Mouse (Mus musculus) heart, embryonic 14.5 days (tissue): ENCODE results near the gene Surf4. TPM values are rescaled to one million over a fixed set of nuclear protein-coding genes. Genes with fewer than 3 reads are reported as not detected.

Source experiments
- ATAC-seq: fragments of 200-750 bp; cut with Nextera tagmentation; 2 replicates; pipeline ENCODE4 v1.8.0; 2017; ENCODE audit warnings: low read depth, moderate TSS enrichment; ENCODE audit not compliant: insufficient number of reproducible peaks, insufficient read depth, low FRiP score
- H3K27ac ChIP-seq, 2 experiments: fragments of 200-500 bp in 1 of 2; fragments of 300-500 bp in 1 of 2; sonication (generic) in 1 of 2; replicated peaks in 1 of 2; 2 replicates each; pipeline ENCODE4 v1.5.1; 2012 to 2014; ENCODE audit warnings: low read depth in 2 of 2, low read length in 2 of 2, control low read depth in 1 of 2, mild to moderate bottlenecking in 1 of 2, mixed read lengths in 1 of 2; ENCODE audit not compliant: control insufficient read depth in 1 of 2, insufficient read depth in 1 of 2
- H3K27me3 ChIP-seq: fragments of 300-500 bp; sonication (generic); 2 replicates; pipeline ENCODE4 v1.6.1; 2014; ENCODE audit warnings: mild to moderate bottlenecking, low read length, control low read depth; ENCODE audit not compliant: control insufficient read depth, insufficient read depth
- H3K36me3 ChIP-seq: fragments of 300-500 bp; sonication (generic); 2 replicates; pipeline ENCODE4 v1.6.1; 2014; ENCODE audit warnings: mild to moderate bottlenecking, control low read depth, low read length, mixed read lengths; ENCODE audit not compliant: control insufficient read depth, insufficient read depth
- H3K4me1 ChIP-seq, 2 experiments: fragments of 200-500 bp in 1 of 2; fragments of 300-500 bp in 1 of 2; sonication (generic) in 1 of 2; 2 replicates each; pipeline ENCODE4 v1.6.1; 2012 to 2014; ENCODE audit warnings: low read length in 2 of 2, control low read depth in 1 of 2, mixed read lengths in 1 of 2; ENCODE audit not compliant: control insufficient read depth in 2 of 2, insufficient read depth in 2 of 2
- H3K4me2 ChIP-seq: fragments of 300-500 bp; sonication (generic); 2 replicates; pipeline ENCODE4 v1.6.1; 2014; ENCODE audit warnings: mild to moderate bottlenecking, low read length
- H3K4me3 ChIP-seq, 2 experiments: fragments of 200-500 bp in 1 of 2; fragments of 300-500 bp in 1 of 2; sonication (generic) in 1 of 2; 2 replicates each; pipeline ENCODE4 v1.5.1; 2012 to 2014; ENCODE audit warnings: low read length in 2 of 2, mild to moderate bottlenecking in 2 of 2, control low read depth in 1 of 2, low read depth in 1 of 2, moderate library complexity in 1 of 2; ENCODE audit not compliant: control insufficient read depth in 1 of 2, insufficient read depth in 1 of 2
- H3K9ac ChIP-seq: fragments of 300-500 bp; sonication (generic); 2 replicates; pipeline ENCODE4 v1.6.1; 2014; ENCODE audit warnings: mild to moderate bottlenecking, low read length
- H3K9me3 ChIP-seq: fragments of 300-500 bp; sonication (generic); 2 replicates; pipeline ENCODE4 v1.6.1; 2016; ENCODE audit warnings: low read length, control low read depth; ENCODE audit not compliant: control insufficient read depth
- WGBS: fragments of 180-500 bp; shearing (Covaris S2); extraction: QIAGEN DNeasy Blood & Tissue Kit; methylation state at CpG from one replicate; pipeline ENCODE4 v1.1.7; 2014; 5-methylcytosine and 5-hydroxymethylcytosine counted together
- polyA plus RNA-seq: library from polyadenylated mRNA; unstranded; fragments of >200 nt; fragmentation: Nextera tagmentation; extraction: Ambion mirVana; gene quantifications from 2 replicates; pipeline ENCODE4 v1.2.1, GENCODE M21; 2014

Gene Surf4
- polyA plus RNA-seq, 1 experiment from 2014 or later: 162 TPM

GRCm38 (mm10) chr2:26960756-26961155 is 27.0 kb upstream of the Surf4 start:
- no peak overlapping the region for H3K9ac ChIP-seq
- WGBS: 75% methylated on average over 4 of the region's 4 CpGs

GRCm38 (mm10) chr2:26957488-26957859 is 23.7 kb upstream of the Surf4 start:
- Histone ChIP-seq H3K4me1 (no peaks in the 10 kb centered on the region), H3K9me3 (no peaks in the 10 kb centered on the region), H3K27ac (no peak overlapping the region), H3K9ac (no peak overlapping the region), H3K27me3 (no peaks in the 10 kb centered on the region), H3K4me2 (no peak overlapping the region), H3K4me3 (no peak overlapping the region), H3K36me3 (peaks cover 91% of the 10 kb centered on the region)
- 85% methylated on average over 2 of the region's 2 CpGs for WGBS
- no peak for ATAC-seq

More at GRCm38 (mm10) chr2:26960756-26961155, 27.0 kb upstream of the Surf4 start:
- H3K4me3 ChIP-seq: no peak overlapping the region
- H3K27me3 ChIP-seq: no peaks in the 10 kb centered on the region
- H3K4me2 ChIP-seq: no peak overlapping the region
- peaks cover 0 to 15% of the 10 kb centered on the region in 2 experiments; a peak in 3 of 4 replicates for H3K4me1 ChIP-seq
- ATAC-seq: no peak
- H3K9me3 ChIP-seq: no peaks in the 10 kb centered on the region
- H3K27ac ChIP-seq: no peak overlapping the region
- H3K36me3 ChIP-seq: peaks cover 61% of the 10 kb centered on the region

GRCm38 (mm10) chr2:26956811-26957487 is 23.2 kb upstream of the Surf4 start:
- H3K4me3 ChIP-seq: no peak overlapping the region
- ATAC-seq: no peak
- no peak overlapping the region for H3K9ac ChIP-seq
- no peaks in the 10 kb centered on the region for H3K27me3 ChIP-seq
- peaks cover 91% of the 10 kb centered on the region for H3K36me3 ChIP-seq
- H3K4me2 ChIP-seq: no peak overlapping the region
- H3K27ac ChIP-seq: no peak overlapping the region
- no peaks in the 10 kb centered on the region for H3K9me3 ChIP-seq
- no peaks in the 10 kb centered on the region for H3K4me1 ChIP-seq
- 92% methylated on average over 12 of the region's 12 CpGs for WGBS

- H3K27me3 ChIP-seq: no peaks in the 10 kb centered on the region
- no peaks in the 10 kb centered on the region for H3K9me3 ChIP-seq
- 86% methylated on average over 2 of the region's 2 CpGs for WGBS
- no peak overlapping the region for H3K4me3 ChIP-seq
- H3K27ac ChIP-seq: no peak overlapping the region
- no peak overlapping the region for H3K9ac ChIP-seq
- ATAC-seq: no peak
- H3K4me1 ChIP-seq: no peaks in the 10 kb centered on the region
- H3K36me3 ChIP-seq: peaks cover 96% of the 10 kb centered on the region
- H3K4me2 ChIP-seq: no peak overlapping the region
These were observed 21.1 kb upstream of the Surf4 start for GRCm38 (mm10) chr2:26954735-26955395.

GRCm38 (mm10) chr2:26952866-26953265 is 19.1 kb upstream of the Surf4 start:
- no peak overlapping the region for H3K4me2 ChIP-seq
- no peak overlapping the region for H3K27ac ChIP-seq
- ATAC-seq: no peak
- H3K9me3 ChIP-seq: no peaks in the 10 kb centered on the region
- H3K36me3 ChIP-seq: peaks cover 92% of the 10 kb centered on the region
- no peak overlapping the region for H3K9ac ChIP-seq
- H3K4me3 ChIP-seq: no peak overlapping the region
- WGBS: 82% methylated on average over 8 of the region's 8 CpGs
- H3K27me3 ChIP-seq: no peaks in the 10 kb centered on the region
- no peaks in the 10 kb centered on the region for H3K4me1 ChIP-seq

GRCm38 (mm10) chr2:26952193-26952592 is 18.5 kb upstream of the Surf4 start:
- H3K27ac ChIP-seq: no peak overlapping the region
- no peaks in the 10 kb centered on the region for H3K4me1 ChIP-seq
- no peaks in the 10 kb centered on the region for H3K27me3 ChIP-seq
- peaks cover 87% of the 10 kb centered on the region for H3K36me3 ChIP-seq
- no peaks in the 10 kb centered on the region for H3K9me3 ChIP-seq
- no peak overlapping the region for H3K4me2 ChIP-seq
- H3K4me3 ChIP-seq: no peak overlapping the region
- no peak for ATAC-seq
- H3K9ac ChIP-seq: no peak overlapping the region
- 90% methylated on average over 4 of the region's 4 CpGs for WGBS

GRCm38 (mm10) chr2:26951346-26951905 is 17.7 kb upstream of the Surf4 start:
- Histone ChIP-seq H3K27ac (no peak overlapping the region), H3K36me3 (peaks cover 79% of the 10 kb centered on the region), H3K4me1 (no peaks in the 10 kb centered on the region), H3K9ac (no peak overlapping the region), H3K27me3 (no peaks in the 10 kb centered on the region), H3K4me2 (no peak overlapping the region), H3K9me3 (no peaks in the 10 kb centered on the region), H3K4me3 (no peak overlapping the region)
- WGBS: 89% methylated on average over 8 of the region's 8 CpGs
- no peak for ATAC-seq
